Mouse (Mus musculus): ENCODE data around the gene Dmbx1. TPM values are rescaled to one million over a fixed set of nuclear protein-coding genes. Genes with fewer than 3 reads are reported as not detected.

Dmbx1 gene
- polyA plus RNA-seq, 1 experiment from 2014 or later, result not detected

DNA sequence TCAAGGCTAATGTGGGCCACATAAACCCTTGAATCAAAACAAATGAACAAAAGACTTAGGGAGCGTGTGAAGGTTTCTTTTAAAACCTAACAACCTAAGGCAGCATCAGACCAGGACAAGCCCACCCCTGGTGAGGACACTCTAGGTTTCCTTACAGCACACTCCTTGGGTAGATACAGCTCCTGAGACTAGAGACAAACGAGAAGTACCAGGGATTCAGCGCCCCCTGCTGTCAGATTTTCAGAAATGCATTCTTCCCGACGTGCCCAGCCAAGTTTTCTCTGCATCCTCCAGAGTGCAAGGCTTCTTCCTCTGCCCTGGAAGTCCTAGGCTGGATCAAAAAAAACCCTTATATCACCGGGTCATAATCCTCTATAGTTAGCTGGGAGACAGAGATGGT is 13.0 kb upstream of the Dmbx1 start:
- H3K36me3 ChIP-seq (ENCODE audit: control insufficient read depth, insufficient read depth), result no peaks in the 10 kb centered on the region
- WGBS, result 12% methylated on average over 6 of the region's 6 CpGs

DNA sequence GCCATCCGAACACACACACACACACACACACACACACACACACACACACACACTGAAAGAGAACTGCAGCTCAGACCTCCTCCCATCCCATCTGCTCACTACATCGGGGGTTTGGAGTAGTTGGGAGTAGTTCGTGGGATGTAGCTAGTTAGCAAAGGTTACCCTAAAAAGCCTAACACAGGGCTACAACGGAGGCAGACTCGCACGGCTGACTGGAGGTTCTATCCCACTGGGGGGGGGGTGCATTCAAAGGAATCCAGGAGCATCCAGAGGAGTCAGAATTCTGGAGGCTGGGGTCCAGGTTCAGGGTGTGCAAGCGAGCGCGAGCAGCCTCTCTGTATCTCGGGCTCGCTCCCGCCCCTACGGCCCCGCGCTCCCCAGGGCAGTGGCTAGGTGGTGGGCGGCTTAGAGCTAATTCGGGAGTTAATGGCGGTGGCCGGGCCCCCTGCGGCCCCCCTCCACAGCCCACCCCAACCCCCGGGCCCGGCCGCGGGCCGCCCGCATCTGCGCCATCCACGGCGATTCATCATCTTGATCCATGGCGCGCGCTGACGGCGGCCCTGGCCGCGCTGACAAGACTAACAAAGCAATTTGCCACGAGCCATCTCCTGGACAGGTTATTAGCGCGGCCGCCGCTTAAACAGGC is 4.1 kb upstream of the Dmbx1 start:
- no peak for ATAC-seq (replicated peaks; ENCODE audit: extremely low read depth, insufficient read depth, low FRiP score)
- H3K4me2 ChIP-seq (ENCODE audit: low read depth, low read length), result no peak overlapping the region
- H3K27ac ChIP-seq (ENCODE audit: low read length), result no peak overlapping the region
- peaks cover 88% of the 10 kb centered on the region for H3K27me3 ChIP-seq (ENCODE audit: control insufficient read depth, insufficient read depth, low read length)
- no peak overlapping the region for H3K9ac ChIP-seq (ENCODE audit: low read length)
- no peak overlapping the region for H3K4me3 ChIP-seq (ENCODE audit: low read length)
- H3K9me3 ChIP-seq (replicated peaks; ENCODE audit: control insufficient read depth, low read length), result no peaks in the 10 kb centered on the region
- H3K4me1 ChIP-seq (ENCODE audit: control insufficient read depth, insufficient read depth, low read length), result peaks cover 7% of the 10 kb centered on the region; the same call in 1 of the 2 replicates
- H3K36me3 ChIP-seq (ENCODE audit: control insufficient read depth, insufficient read depth), result no peaks in the 10 kb centered on the region
- 2% methylated on average over 41 of the region's 41 CpGs for WGBS

More for the DNA sequence above, 13.0 kb upstream of the Dmbx1 start:
- no peaks in the 10 kb centered on the region for H3K9me3 ChIP-seq (replicated peaks; ENCODE audit: control insufficient read depth, low read length)
- ATAC-seq (replicated peaks; ENCODE audit: extremely low read depth, insufficient read depth, low FRiP score), result no peak
- no peak overlapping the region for H3K27ac ChIP-seq (ENCODE audit: low read length)
- no peaks in the 10 kb centered on the region for H3K4me1 ChIP-seq (ENCODE audit: control insufficient read depth, insufficient read depth, low read length)
- no peak overlapping the region for H3K4me3 ChIP-seq (ENCODE audit: low read length)
- H3K27me3 ChIP-seq (ENCODE audit: control insufficient read depth, insufficient read depth, low read length), result peaks cover 72% of the 10 kb centered on the region
- no peak overlapping the region for H3K9ac ChIP-seq (ENCODE audit: low read length)
- no peak overlapping the region for H3K4me2 ChIP-seq (ENCODE audit: low read depth, low read length)

DNA sequence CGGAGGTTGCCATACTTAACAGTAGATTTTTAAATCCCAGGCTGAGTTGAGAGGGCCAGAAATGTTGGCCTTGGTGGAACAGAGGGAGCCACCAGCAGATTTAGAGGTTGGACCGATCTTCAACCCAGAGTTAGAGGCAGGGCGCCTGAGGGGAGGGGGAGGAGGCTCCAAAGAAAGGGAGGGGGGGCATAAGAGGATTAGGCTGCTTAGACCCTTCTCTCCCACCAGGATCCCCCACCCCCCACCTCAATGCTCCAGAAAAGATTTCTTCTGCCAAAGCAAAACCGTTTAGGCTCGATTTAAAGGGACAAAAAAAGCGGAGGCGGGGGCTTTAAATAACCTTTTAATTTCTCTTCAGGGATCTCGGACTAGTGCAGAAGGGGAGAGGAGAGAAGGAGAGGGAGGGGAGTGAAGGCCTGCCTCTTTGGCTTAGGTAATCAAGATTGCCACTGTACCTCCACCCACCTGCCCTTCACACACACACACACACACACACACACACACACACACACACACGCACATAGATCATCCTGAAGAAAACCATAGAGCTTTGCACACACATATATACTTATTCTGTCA is 1.6 kb upstream of the Dmbx1 start:
- Histone ChIP-seq H3K27ac (ENCODE audit: low read length) (no peak overlapping the region), H3K4me1 (ENCODE audit: control insufficient read depth, insufficient read depth, low read length) (peaks cover 12% of the 10 kb centered on the region), H3K4me2 (ENCODE audit: low read depth, low read length) (no peak overlapping the region), H3K36me3 (ENCODE audit: control insufficient read depth, insufficient read depth) (no peaks in the 10 kb centered on the region), H3K4me3 (ENCODE audit: low read length) (no peak overlapping the region), H3K27me3 (ENCODE audit: control insufficient read depth, insufficient read depth, low read length) (peaks cover 100% of the 10 kb centered on the region), H3K9me3 (replicated peaks; ENCODE audit: control insufficient read depth, low read length) (no peaks in the 10 kb centered on the region), H3K9ac (ENCODE audit: low read length) (no peak overlapping the region)
- 9% methylated on average over 9 of the region's 9 CpGs for WGBS
- ATAC-seq (replicated peaks; ENCODE audit: extremely low read depth, insufficient read depth, low FRiP score), result no peak

DNA sequence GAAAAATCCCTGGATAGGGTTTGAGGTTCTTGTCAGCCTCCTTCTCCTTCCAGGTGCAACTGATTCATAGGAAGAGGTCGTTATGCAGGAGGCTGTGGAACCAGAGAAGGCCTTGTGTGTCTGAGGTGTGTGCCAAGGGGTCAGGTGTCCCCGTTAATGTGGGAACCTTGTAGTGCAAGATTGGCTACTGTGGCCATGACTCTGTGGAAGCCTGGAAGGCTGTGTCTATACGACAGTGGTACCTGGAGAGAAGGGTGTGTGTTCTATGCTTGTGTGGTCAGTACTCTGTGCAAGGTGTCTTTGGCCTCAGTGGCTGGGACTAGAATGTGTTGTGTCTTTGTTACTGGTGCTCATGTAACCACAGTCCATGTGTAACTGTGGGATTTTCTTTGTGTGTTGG is 955 bp upstream of the Dmbx1 start:
- 8% methylated on average over 3 of the region's 3 CpGs for WGBS

DNA sequence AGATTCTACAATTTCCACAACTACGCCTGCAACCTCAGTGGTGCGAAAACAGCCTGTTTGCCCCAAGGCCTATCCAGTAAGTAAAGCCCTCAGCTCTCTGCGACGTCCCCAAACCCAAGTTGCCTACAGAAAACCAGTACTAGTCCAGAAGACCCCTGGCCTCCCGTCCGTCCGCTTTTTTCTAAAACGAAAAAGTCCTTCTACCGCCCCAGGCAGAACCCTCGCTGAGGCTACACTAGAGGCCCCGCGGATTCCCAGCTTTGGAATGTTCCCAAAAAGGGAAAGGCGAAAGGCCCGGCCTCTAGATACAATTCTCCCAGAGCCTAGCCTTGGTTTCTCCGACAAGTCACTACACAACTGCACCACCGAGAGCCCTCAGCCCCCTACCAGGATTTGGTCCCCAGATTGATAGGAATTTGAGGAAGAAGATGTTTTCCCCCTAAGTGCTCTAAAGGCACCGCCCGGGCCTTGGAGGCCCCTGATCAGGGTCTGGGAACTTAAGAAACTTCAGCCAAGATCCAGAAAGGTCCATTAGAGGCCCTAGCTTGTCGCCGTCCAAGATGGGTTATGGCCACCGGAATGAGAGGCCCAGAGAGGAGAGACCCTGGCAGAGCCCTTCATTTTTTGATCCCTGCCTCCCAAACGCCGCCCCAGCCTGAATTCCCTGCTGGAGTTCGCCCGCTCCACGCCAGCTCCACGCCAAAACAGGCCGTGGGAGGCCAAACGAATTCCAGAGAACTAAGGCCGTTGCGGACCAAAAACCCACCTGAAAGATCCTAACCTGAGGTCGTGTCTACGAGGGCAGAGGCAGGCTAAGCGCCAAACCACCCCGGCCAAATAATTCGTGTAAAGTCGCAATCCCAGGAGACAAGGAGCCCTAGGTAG is 1.2 kb downstream of the Dmbx1 start:
- Histone ChIP-seq H3K9me3 (replicated peaks; ENCODE audit: control insufficient read depth, low read length) (no peaks in the 10 kb centered on the region), H3K27ac (ENCODE audit: low read length) (no peak overlapping the region), H3K4me3 (ENCODE audit: low read length) (no peak overlapping the region; the same call in 1 of the 2 replicates), H3K27me3 (ENCODE audit: control insufficient read depth, insufficient read depth, low read length) (peaks cover 92% of the 10 kb centered on the region), H3K4me1 (ENCODE audit: control insufficient read depth, insufficient read depth, low read length) (peaks cover 13% of the 10 kb centered on the region), H3K9ac (ENCODE audit: low read length) (no peak overlapping the region), H3K4me2 (ENCODE audit: low read depth, low read length) (no peak overlapping the region), H3K36me3 (ENCODE audit: control insufficient read depth, insufficient read depth) (no peaks in the 10 kb centered on the region)
- no peak for ATAC-seq (replicated peaks; ENCODE audit: extremely low read depth, insufficient read depth, low FRiP score)
- 3% methylated on average over 37 of the region's 37 CpGs for WGBS

More for the DNA sequence above, 955 bp upstream of the Dmbx1 start:
- Histone ChIP-seq H3K9me3 (replicated peaks; ENCODE audit: control insufficient read depth, low read length) (no peaks in the 10 kb centered on the region), H3K27ac (ENCODE audit: low read length) (no peak overlapping the region), H3K9ac (ENCODE audit: low read length) (no peak overlapping the region), H3K27me3 (ENCODE audit: control insufficient read depth, insufficient read depth, low read length) (peaks cover 94% of the 10 kb centered on the region), H3K4me2 (ENCODE audit: low read depth, low read length) (no peak overlapping the region), H3K4me3 (ENCODE audit: low read length) (no peak overlapping the region), H3K36me3 (ENCODE audit: control insufficient read depth, insufficient read depth) (no peaks in the 10 kb centered on the region), H3K4me1 (ENCODE audit: control insufficient read depth, insufficient read depth, low read length) (peaks cover 13% of the 10 kb centered on the region)
- no peak for ATAC-seq (replicated peaks; ENCODE audit: extremely low read depth, insufficient read depth, low FRiP score)

DNA sequence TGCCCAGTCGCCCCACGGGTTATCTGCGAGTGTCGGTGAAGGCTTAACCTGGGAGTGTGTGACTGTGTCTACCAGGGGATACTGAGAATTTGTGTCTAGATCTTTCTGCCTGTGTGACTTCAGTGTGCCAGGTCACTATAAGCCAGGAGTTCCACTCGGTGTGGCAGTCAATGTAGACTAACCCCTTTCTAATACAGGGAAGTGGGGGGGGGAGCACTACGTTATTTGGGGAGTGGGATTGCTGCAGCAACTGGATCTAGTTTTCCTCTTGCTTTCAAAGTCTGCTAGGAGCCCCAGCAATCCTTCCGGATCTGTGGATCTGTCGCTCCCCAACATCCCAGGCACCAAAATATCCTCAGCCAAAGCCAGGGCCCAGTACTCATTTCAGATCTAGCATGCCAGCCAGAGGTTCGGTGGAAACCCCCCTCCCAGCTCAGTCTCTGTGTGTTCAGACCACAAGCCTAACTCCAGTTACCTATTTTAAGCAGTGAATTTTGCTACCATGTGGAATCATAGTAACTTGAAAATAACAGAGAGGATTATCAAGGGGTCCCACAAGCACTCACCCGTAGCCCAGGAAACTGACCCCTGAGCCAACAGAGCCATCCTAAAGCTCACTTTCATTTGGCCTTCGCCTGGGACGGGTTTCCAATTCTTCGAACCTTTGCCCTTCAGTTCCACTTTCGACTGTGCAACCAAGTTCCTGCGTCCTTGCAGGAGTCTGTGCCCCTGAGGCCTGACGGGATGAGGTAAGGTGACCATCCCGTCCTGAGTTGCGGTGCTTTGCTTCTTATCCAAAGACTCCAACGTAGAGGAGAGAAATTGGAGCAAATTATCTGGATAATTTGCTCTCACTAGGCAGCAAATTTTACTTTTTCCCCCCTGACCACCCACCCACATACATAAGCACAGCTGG is 2.4 kb downstream of the Dmbx1 start:
- no peaks in the 10 kb centered on the region for H3K9me3 ChIP-seq (replicated peaks; ENCODE audit: control insufficient read depth, low read length)
- peaks cover 92% of the 10 kb centered on the region for H3K27me3 ChIP-seq (ENCODE audit: control insufficient read depth, insufficient read depth, low read length)
- no peak overlapping the region for H3K27ac ChIP-seq (ENCODE audit: low read length)
- H3K36me3 ChIP-seq (ENCODE audit: control insufficient read depth, insufficient read depth), result no peaks in the 10 kb centered on the region
- peaks cover 13% of the 10 kb centered on the region for H3K4me1 ChIP-seq (ENCODE audit: control insufficient read depth, insufficient read depth, low read length)
- H3K4me2 ChIP-seq (ENCODE audit: low read depth, low read length), result peak overlapping the region; percentile 41
- ATAC-seq (replicated peaks; ENCODE audit: extremely low read depth, insufficient read depth, low FRiP score), result no peak
- H3K4me3 ChIP-seq (ENCODE audit: low read length), result peak overlapping the region; percentile 31
- WGBS, result 8% methylated on average over 19 of the region's 19 CpGs
- H3K9ac ChIP-seq (ENCODE audit: low read length), result no peak overlapping the region

DNA sequence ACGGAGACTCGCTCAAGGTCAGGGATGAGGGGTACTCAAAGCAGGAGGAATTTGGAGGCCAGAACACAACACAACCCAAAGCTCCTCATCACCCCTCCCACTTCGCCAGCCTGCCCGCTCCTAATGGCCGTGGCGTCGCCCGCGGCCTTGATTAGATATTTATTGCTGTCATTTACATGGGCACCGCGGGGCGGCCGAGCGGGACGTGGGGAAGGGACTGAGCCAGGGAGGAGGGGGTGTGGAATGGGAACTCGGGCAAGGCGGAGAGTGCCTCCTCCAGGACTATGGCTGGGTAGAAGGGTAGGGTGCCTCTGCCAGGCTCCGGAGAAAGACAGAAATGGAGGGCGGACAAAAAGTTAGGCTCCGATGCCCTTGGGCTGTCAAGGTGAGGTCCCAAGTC is 3.1 kb downstream of the Dmbx1 start:
- Histone ChIP-seq H3K4me1 (ENCODE audit: control insufficient read depth, insufficient read depth, low read length) (peaks cover 13% of the 10 kb centered on the region), H3K9me3 (replicated peaks; ENCODE audit: control insufficient read depth, low read length) (no peaks in the 10 kb centered on the region), H3K9ac (ENCODE audit: low read length) (no peak overlapping the region), H3K27ac (ENCODE audit: low read length) (no peak overlapping the region), H3K4me3 (ENCODE audit: low read length) (peak overlapping the region; percentile 31), H3K4me2 (ENCODE audit: low read depth, low read length) (peak overlapping the region; percentile 41), H3K27me3 (ENCODE audit: control insufficient read depth, insufficient read depth, low read length) (peaks cover 92% of the 10 kb centered on the region), H3K36me3 (ENCODE audit: control insufficient read depth, insufficient read depth) (no peaks in the 10 kb centered on the region)
- no peak for ATAC-seq (replicated peaks; ENCODE audit: extremely low read depth, insufficient read depth, low FRiP score)
- 1% methylated on average over 20 of the region's 20 CpGs for WGBS

DNA sequence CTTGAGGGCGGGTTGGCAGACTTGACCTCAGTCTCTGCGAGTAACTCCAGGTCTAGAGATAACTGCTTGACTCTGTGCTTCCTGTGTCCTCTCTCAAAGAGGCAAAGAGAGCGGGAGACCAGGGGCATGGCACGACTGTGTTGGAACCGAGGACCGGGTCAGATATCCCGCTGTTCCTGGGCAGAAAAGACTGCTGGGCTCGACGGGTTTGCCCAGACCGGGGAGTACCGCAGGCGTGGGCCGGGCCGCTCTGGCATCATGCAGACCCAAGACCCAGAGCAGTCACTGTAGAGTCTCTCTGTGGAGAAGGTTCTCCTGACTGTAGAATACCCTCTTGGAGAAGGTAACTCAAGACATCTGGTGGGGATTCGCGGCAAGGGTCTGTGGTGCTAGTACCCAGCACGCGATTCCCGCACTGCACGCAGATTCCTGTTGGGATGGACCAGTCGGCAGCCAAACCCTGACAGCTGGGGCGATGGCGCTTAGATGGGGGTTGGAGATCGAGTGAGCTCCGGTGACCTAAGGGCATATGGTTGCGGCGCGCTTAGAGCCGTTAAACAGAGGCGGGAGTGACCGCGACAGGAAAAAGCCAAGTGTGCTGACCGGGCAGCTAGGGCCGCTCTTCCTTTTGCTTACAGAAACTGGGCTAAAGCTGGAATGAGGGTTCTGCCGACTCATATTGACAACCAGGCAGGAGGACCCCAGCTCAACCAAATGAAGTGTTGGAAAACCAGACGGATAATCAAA is 3.7 kb downstream of the Dmbx1 start:
- WGBS, result under 1% methylated on average over 36 of the region's 36 CpGs
- peaks cover 91% of the 10 kb centered on the region for H3K27me3 ChIP-seq (ENCODE audit: control insufficient read depth, insufficient read depth, low read length)
- no peaks in the 10 kb centered on the region for H3K9me3 ChIP-seq (replicated peaks; ENCODE audit: control insufficient read depth, low read length)
- ATAC-seq (replicated peaks; ENCODE audit: extremely low read depth, insufficient read depth, low FRiP score), result no peak
- peak overlapping the region; percentile 41 for H3K4me2 ChIP-seq (ENCODE audit: low read depth, low read length)
- H3K36me3 ChIP-seq (ENCODE audit: control insufficient read depth, insufficient read depth), result no peaks in the 10 kb centered on the region
- H3K9ac ChIP-seq (ENCODE audit: low read length), result no peak overlapping the region
- H3K4me3 ChIP-seq (ENCODE audit: low read length), result peak overlapping the region; percentile 31
- peaks cover 13% of the 10 kb centered on the region for H3K4me1 ChIP-seq (ENCODE audit: control insufficient read depth, insufficient read depth, low read length)
- H3K27ac ChIP-seq (ENCODE audit: low read length), result no peak overlapping the region
